Mouse (Mus musculus) left cerebral cortex, adult 11 months (tissue): ENCODE measurements around the gene Abca13.

Experiments used
- DNase-seq: peaks from one replicate; pipeline ENCODE4 v3.0.0; 2022; ENCODE audit warnings: low spot score

Gene Abca13

DNA sequence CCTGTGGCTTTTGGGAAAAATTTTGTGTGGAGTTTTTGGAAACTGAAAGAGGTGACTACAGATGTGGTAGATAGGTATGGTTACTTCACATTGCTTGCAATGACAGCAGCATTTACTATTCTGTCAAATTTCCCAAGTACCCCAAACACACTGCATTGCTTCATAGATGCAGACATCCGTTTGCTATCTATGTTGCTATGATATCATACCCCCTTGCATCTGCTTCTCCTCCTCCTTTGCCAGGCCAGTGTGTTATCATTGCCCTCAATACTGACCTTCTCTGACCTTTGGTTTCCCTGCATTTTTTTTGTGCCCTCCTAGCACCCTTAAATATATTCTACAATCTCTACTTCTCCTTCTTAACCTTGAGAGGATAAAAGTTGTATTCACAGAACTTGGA lies 341.4 kb downstream of the Abca13 start:
- DNase-seq = no peak

DNA sequence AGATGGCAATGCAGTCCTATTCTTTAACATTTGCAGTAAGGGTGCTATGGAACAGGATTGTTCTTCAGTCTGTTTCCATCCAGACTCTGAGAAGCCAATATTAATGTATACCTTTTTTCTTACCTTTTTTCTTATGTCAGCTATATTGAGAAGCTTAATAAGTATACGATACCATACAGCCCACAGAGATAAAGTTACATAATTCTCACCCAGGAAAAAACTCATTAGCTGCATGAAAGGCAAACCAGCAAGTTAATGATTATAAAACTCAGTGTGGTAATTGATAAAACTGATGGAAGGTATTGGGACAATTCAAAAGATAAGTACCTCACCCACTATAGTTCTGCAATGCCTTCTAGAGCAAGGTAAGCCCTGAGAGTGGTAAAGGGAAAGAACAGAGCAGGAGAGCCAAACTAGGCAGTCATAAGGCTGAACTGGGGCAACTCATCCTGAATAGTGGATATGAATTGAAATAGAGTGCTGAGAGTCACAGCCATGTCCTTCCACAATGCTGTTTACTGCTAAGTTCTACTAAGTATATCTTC lies 342.0 kb downstream of the Abca13 start:
- no peak for DNase-seq

- no peak for DNase-seq
These were observed 345.1 kb downstream of the Abca13 start for GRCm38 (mm10) chr11:9536811-9537210.

DNA sequence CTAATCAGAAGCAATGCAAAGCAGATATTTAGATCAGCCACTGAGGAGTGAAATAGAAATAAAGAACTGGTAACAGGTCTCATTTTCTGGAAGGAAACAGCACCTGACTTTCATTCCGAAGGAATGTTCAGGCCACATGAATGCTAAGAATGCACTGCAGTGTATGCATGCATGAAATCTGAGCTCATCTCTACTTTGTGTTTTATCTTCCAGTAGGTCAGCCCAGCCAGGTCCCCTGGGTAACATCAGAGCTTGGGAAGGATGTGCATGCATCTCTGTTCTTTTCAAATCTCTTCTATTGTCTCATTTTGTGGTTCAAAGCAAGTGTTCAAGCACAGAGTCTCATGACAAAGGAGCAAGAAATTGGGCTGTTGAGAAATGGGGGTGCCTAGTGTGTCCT lies 346.6 kb downstream of the Abca13 start:
- DNase-seq = no peak

DNA sequence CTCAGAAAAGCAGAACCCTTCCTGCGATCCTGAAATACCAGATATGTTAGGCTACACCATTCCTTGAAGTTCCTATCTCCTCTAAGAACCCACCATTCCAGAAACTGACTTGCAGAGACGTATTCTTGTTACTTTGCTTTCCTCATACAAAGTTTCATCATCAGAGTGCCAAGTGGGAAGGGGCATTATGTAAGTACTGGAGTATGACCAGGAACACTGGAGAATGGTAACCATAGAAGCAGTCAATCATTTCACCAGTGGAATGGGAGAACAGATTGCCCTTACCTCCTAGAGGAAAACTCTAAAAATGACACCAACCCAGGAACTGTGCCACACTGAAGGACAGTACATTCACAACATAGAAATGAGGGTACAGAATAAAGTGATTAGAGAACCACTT lies 368.3 kb downstream of the Abca13 start:
- no peak for DNase-seq

- DNase-seq = peak; percentile 8
These were observed 376.6 kb downstream of the Abca13 start for GRCm38 (mm10) chr11:9568302-9568701.

GRCm38 (mm10) chr11:9570319-9570718 lies 378.6 kb downstream of the Abca13 start:
- no peak for DNase-seq

- DNase-seq = no peak
These were observed 383.2 kb downstream of the Abca13 start for GRCm38 (mm10) chr11:9574894-9575293.

DNA sequence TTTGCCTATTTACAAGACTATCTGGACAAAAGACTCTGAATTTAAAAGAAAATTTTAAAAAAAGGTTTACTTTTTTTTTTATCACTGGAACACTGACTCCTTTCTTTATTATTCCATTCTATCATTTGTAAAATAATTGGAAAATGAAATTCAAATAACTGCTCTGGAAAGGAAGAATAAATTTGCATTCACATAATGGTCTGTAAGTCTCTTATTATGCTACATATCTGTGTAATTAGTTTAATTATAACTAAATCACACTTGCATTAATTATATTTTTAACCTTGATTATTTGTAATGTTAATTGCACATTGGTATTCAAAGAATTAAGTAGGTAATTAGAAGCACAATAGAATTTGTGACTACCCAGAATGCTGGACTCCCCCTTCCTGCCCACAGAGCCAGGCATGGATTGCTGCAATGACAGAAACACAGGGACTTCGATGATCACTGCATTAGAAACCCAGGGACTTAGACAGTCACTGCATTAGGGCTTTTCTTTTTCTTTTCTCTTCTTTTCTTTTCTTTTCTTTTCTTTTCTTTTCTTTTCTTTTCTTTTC lies 400.1 kb downstream of the Abca13 start:
- DNase-seq = no peak

- DNase-seq = no peak
These were observed 405.6 kb downstream of the Abca13 start for GRCm38 (mm10) chr11:9597299-9597698.

DNA sequence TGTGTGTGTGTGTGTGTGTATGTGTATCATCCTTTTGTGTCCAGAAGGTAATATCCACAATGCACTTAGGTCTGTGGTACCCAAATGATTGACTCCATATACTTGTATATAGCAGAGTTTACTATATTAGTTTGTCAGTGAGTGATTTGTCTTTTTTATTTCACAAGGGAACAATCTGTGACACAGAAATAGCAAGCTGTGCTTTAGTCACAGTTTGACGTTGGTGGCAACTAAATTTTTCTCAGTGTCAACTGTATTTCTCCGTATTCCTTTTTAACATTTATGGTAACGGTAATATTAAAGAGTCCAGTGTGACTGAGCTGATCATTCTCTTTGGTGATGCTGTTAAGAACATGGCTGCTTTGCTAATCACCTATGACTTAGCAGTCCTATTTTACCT lies 409.4 kb downstream of the Abca13 start:
- no peak for DNase-seq

DNA sequence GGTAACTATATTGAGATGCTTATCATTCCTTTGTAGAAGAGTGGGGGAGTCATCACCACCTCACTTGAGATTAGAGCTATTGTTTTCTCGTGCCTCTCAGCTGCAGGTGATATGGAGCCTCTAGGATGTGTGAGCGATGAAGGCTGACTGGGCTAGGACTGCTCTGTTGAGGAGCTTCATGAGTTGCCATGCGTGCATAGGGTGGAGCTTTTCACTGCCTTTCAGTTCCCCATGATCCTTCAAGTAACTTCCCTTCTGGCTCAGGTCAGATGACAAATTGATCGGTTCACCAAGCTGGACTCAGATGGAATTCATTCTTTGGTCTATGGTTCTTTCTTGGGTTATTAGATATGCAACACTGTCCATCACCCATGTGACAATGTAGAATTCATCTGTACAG lies 410.4 kb downstream of the Abca13 start:
- no peak for DNase-seq

GRCm38 (mm10) chr11:9608249-9608648 lies 416.5 kb downstream of the Abca13 start:
- no peak for DNase-seq

- no peak for DNase-seq
These were observed 417.3 kb downstream of the Abca13 start for GRCm38 (mm10) chr11:9609075-9609474.

GRCm38 (mm10) chr11:9616133-9616532 lies 424.4 kb downstream of the Abca13 start:
- DNase-seq = no peak

DNA sequence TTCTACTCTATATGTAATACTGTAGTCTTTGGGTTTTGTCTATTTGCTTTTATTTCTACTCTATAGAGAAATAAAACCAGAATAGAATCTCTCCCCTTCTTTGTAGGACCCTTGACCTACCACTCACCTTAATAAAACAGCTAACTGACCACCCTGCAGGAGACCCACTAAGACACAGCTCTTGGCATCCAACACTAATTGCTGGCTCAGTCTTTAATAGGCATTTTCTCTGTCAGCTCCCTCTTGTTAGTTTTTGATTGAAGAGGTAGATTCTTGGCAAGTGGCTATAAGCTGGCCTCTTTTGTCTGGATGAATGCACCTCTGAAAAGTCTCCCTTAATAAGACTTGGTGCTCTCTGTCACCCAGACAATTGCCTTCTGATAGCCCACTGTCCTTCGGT lies 424.9 kb downstream of the Abca13 start:
- no peak for DNase-seq

DNA sequence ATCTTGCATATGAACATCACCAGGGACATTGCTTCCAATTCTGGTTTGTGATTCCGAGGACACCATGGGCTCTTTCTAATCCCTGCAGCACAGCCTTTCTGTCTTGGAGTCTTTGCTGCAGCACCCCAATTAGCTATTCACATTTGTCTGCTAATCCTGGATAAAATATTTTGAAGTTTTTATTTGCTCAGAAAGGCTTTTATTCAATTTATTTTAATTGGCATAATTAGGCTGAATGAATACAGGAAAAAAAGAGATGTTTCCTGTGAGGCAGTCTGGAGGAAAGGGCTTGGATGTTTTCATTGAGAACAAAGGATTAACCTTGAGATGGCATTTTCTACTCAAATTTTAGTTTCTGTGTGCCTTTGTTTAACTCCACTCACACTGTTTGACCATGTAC lies 428.2 kb downstream of the Abca13 start:
- no peak for DNase-seq

GRCm38 (mm10) chr11:9622888-9623287 lies 431.1 kb downstream of the Abca13 start:
- no peak for DNase-seq

DNA sequence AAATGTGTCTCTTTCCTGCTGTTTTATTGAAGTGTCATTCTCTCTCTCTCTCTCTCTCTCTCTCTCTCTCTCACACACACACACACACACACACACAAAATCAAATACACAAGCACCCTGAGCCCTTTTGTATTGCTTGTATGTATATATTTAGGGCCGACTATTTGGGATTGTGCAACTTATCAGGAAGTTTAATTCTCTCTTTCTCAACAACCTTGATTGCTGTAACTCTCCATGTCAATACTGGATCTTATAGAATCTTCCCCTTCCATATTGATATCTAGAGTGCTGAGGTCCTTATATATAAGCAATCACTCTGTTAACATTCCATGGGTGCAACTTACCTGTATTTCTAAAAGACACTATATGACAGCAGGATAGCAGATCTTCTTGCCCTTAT lies 433.0 kb downstream of the Abca13 start:
- DNase-seq = no peak

GRCm38 (mm10) chr11:9625812-9626211 lies 434.1 kb downstream of the Abca13 start:
- DNase-seq = no peak

DNA sequence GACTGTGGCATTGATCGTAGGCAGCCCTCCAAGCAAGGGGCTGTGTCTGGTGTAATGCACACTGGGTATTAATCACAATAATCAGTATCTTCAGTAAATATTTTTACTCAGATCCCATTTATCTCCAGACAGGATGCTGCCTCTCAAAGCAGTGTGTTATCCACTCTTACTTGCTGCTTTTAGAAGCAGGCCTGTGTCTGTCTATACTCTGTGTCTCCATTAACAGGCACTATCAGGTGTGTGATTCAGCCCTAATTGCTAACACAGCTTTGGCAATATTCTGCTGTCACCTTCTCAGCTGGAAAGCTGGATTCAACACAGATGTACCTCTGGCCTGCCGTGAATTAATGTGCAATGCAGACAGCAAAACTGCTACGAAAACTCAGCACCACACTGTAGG lies 455.5 kb downstream of the Abca13 start:
- no peak for DNase-seq

- DNase-seq = no peak
These were observed 456.2 kb downstream of the Abca13 start for GRCm38 (mm10) chr11:9647991-9648390.

DNA sequence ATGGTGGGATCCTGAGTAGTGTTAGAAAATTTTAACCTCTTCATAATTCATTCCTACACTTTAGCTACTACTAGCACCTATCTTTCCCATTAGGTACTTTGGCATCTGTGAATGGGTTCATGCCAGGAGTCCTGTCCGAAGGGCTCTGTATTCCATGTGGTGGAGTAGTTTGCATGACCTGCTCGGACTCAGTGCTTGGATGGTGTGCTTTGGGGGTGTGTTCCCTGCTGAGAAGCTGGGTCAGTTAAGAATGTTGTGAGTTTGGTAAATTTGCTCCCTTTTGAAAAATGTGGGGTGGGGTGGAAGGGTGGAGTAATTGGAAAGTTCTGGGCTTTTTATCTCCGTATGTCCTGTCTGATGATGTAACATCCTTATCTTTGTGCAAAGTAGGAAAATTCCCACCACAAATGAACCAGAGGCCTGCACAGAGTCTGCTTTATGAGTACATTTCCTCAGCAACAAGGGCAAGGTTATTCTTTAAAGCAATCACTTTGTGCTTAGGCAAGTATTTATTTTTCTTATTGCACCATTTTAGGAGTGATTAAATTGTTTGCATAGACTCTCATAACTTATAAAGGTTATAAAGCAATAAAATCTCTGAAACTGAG lies 475.0 kb downstream of the Abca13 start:
- DNase-seq = no peak

- DNase-seq = no peak
These were observed 477.7 kb downstream of the Abca13 start for GRCm38 (mm10) chr11:9669430-9669829.
